Mouse (Mus musculus) MEL (cell line): ENCODE measurements around the gene Ugt1a6b.

Experiments used
- CTCF ChIP-seq, 3 experiments: IDR thresholded peaks in 2 of 3; conservative IDR thresholded peaks in 1 of 3; 2 replicates each; pipeline ENCODE4 v1.5.1; 2011 to 2012; ENCODE audit warnings: low read length in 3 of 3, low read depth in 2 of 3, mild to moderate bottlenecking in 2 of 3, improper control_type of control experiment in 1 of 3, inconsistent platforms in 1 of 3, mixed read lengths in 1 of 3, moderate library complexity in 1 of 3; ENCODE audit not compliant: control insufficient read depth in 1 of 3, insufficient read depth in 1 of 3, poor library complexity in 1 of 3, severe bottlenecking in 1 of 3
- EP300 ChIP-seq, 2 experiments: IDR thresholded peaks; 2 replicates each; pipeline ENCODE4 v1.6.1; 2011; ENCODE audit warnings: improper control_type of control experiment in 2 of 2, low read length in 2 of 2, low read depth in 1 of 2, mild to moderate bottlenecking in 1 of 2
- POLR2A ChIP-seq, 2 experiments: IDR thresholded peaks; 2 replicates each; pipeline ENCODE4 v1.6.1; 2011 to 2012; ENCODE audit warnings: low read length in 2 of 2, mild to moderate bottlenecking in 2 of 2, control low read depth in 1 of 2, improper control_type of control experiment in 1 of 2, low read depth in 1 of 2, moderate library complexity in 1 of 2; ENCODE audit not compliant: control insufficient read depth in 1 of 2, insufficient read depth in 1 of 2, poor library complexity in 1 of 2
- TAL1 ChIP-seq: IDR thresholded peaks from 2 replicates; pipeline ENCODE4 v1.6.1; 2012; ENCODE audit warnings: mild to moderate bottlenecking, inconsistent platforms, low read length, moderate library complexity, mixed read lengths
- ZC3H11A ChIP-seq: IDR thresholded peaks from 2 replicates; pipeline ENCODE4 v1.6.1; 2012; ENCODE audit warnings: low read depth, mild to moderate bottlenecking, inconsistent platforms, low read length, improper control_type of control experiment
- ZKSCAN1 ChIP-seq: IDR thresholded peaks from 2 replicates; pipeline ENCODE4 v1.6.1; 2012; ENCODE audit warnings: low read depth, mild to moderate bottlenecking, inconsistent platforms, low read length, improper control_type of control experiment, moderate library complexity
- ZNF384 ChIP-seq: IDR thresholded peaks from 2 replicates; pipeline ENCODE4 v1.6.1; 2012; ENCODE audit warnings: low read depth, mild to moderate bottlenecking, inconsistent platforms, low read length, improper control_type of control experiment

- TF ChIP-seq ZNF384 (no peak), POLR2A (IDR thresholded peaks at IDR 0.05; ENCODE audit: control insufficient read depth in 1 of 2, insufficient read depth in 1 of 2, low read depth in 1 of 2, low read length in 2 of 2, poor library complexity in 1 of 2) (no peak), CTCF (IDR thresholded peaks at IDR 0.05 in 2 of 3, conservative IDR thresholded peaks at IDR 0.05 in 1 of 3; ENCODE audit: control insufficient read depth in 1 of 3, insufficient read depth in 1 of 3, low read depth in 2 of 3, low read length in 3 of 3, poor library complexity in 1 of 3, severe bottlenecking in 1 of 3) (no peak), TAL1 (no peak), ZKSCAN1 (no peak), ZC3H11A (no peak), EP300 (IDR thresholded peaks at IDR 0.05; ENCODE audit: low read depth in 1 of 2, low read length in 2 of 2) (no peak)
These were observed 147.0 kb downstream of the Ugt1a6b start for GRCm38 (mm10) chr1:88250023-88250422.
